Mouse (Mus musculus) heart, embryonic 15.5 days (tissue): ENCODE data around the gene B2m. TPM values are rescaled to one million over a fixed set of nuclear protein-coding genes. Genes with fewer than 3 reads are reported as not detected.
"Not testable (repeated sequence)": the region's sequence is repeated elsewhere in the genome, so short reads cannot be mapped to it uniquely, and the experiment has no call there.

Experiments used
- ATAC-seq: fragments of 200-750 bp; cut with Nextera tagmentation; replicated peaks from 2 replicates; pipeline ENCODE4 v1.8.0; 2017; ENCODE audit warnings: low read depth, moderate TSS enrichment; ENCODE audit not compliant: insufficient number of reproducible peaks, insufficient read depth, low FRiP score
- H3K27ac ChIP-seq: fragments of 300-500 bp; sonication (generic); 2 replicates; pipeline ENCODE4 v1.5.1; 2015; ENCODE audit warnings: mild to moderate bottlenecking, inconsistent platforms
- H3K27me3 ChIP-seq: fragments of 300-500 bp; sonication (generic); 2 replicates; pipeline ENCODE4 v1.6.1; 2015; ENCODE audit warnings: inconsistent platforms
- H3K36me3 ChIP-seq: fragments of 300-500 bp; sonication (generic); 2 replicates; pipeline ENCODE4 v1.6.1; 2015; ENCODE audit warnings: mild to moderate bottlenecking, inconsistent platforms
- H3K4me1 ChIP-seq: fragments of 300-500 bp; sonication (generic); replicated peaks from 2 replicates; pipeline ENCODE4 v1.6.1; 2015; ENCODE audit warnings: inconsistent platforms
- H3K4me2 ChIP-seq: fragments of 300-500 bp; sonication (generic); 2 replicates; pipeline ENCODE4 v1.6.1; 2015; ENCODE audit warnings: inconsistent platforms, mild to moderate bottlenecking, moderate library complexity
- H3K4me3 ChIP-seq: fragments of 300-500 bp; sonication (generic); 2 replicates; pipeline ENCODE4 v1.5.1; 2015; ENCODE audit warnings: mild to moderate bottlenecking, inconsistent platforms
- H3K9ac ChIP-seq: fragments of 300-500 bp; sonication (generic); 2 replicates; pipeline ENCODE4 v1.6.1; 2015; ENCODE audit warnings: mild to moderate bottlenecking, inconsistent platforms
- H3K9me3 ChIP-seq: fragments of 300-500 bp; sonication (generic); replicated peaks from 2 replicates; pipeline ENCODE4 v1.6.1; 2016; ENCODE audit warnings: inconsistent platforms
- WGBS: fragments of 180-500 bp; shearing (Covaris S2); methylation state at CpG from one replicate; pipeline ENCODE4 v1.1.7; 2015; ENCODE audit warnings: mixed read lengths; 5-methylcytosine and 5-hydroxymethylcytosine counted together
- polyA plus RNA-seq: library from polyadenylated mRNA; unstranded; fragments of >200 nt; fragmentation: Nextera tagmentation; extraction: Ambion mirVana; gene quantifications from 2 replicates; pipeline ENCODE4 v1.2.1, GENCODE M21; 2015

B2m gene
- 260 and 322 TPM in 2 replicates for polyA plus RNA-seq

- ATAC-seq: peak; percentile 94
Measured at GRCm38 (mm10) chr2:122147508-122148241, at the start of gene B2m. Gene B2m, plus strand, starts transcription at chr2:122147686.

DNA sequence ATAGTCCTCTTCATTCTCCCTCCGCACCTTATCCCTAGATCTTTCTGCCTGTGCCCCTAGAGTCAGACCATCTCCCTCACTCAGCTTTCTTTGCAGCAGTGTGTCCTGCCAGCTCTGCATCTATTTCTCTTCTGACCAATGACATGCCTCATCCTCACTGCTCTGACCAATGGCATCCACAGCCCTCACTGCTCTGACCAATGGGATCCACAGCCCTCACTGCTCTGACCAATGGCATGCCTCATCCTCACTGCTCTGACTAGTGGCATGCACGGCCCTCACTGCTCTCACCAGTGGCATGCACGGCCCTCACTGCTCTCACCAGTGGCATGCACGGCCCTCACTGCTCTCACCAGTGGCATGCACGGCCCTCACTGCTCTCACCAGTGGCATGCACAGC lies 49.8 kb upstream of the B2m start:
- WGBS: 79% methylated on average over 5 of the region's 5 CpGs
- not testable (repeated sequence) for ATAC-seq, H3K4me1 ChIP-seq, H3K9ac ChIP-seq, H3K27me3 ChIP-seq, H3K9me3 ChIP-seq, H3K4me2 ChIP-seq, H3K4me3 ChIP-seq, H3K27ac ChIP-seq
- peaks cover 40% of the 10 kb centered on the region for H3K36me3 ChIP-seq

More at GRCm38 (mm10) chr2:122147508-122148241, at the start of gene B2m:
- WGBS: under 1% methylated on average over 40 of the region's 40 CpGs
- no peaks in the 10 kb centered on the region for H3K9me3 ChIP-seq
- H3K4me1 ChIP-seq: peaks cover 16% of the 10 kb centered on the region
- 0 out of 2 replicates have a peak, but pooled peaks cover 6% of the 10 kb centered on the region for H3K36me3 ChIP-seq
- peak within 1 kb of the TSS; percentile 77 for H3K4me2 ChIP-seq
- H3K27me3 ChIP-seq: no peaks in the 10 kb centered on the region
- peak within 1 kb of the TSS; percentile 83 for H3K9ac ChIP-seq
- peak within 1 kb of the TSS; percentile 84 for H3K27ac ChIP-seq
- peak within 1 kb of the TSS; percentile 82 for H3K4me3 ChIP-seq

DNA sequence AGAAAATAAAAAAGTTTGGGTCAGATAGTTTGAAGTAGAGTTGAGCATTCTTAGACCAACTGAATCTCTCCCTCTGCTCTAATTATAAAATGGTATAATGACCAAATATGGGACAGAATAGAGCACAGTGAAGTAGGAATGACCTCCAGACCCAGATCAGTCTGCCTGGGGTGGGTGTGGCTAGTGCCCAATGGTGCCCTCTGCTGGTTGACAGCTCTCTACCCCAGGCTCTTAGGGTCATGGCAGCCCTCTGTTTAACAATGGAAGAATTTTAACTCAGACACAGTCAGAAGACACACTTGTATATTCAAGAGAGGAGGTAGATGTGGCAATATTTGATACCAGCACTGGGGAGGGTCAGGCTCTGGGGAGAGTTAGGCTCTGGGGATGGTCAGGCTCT lies 45.4 kb upstream of the B2m start:
- no peaks in the 10 kb centered on the region for H3K4me1 ChIP-seq
- H3K4me2 ChIP-seq: no peak overlapping the region
- H3K9ac ChIP-seq: no peak overlapping the region
- no peaks in the 10 kb centered on the region for H3K27me3 ChIP-seq
- no peak for ATAC-seq
- no peaks in the 10 kb centered on the region for H3K9me3 ChIP-seq
- peaks cover 25% of the 10 kb centered on the region for H3K36me3 ChIP-seq
- H3K4me3 ChIP-seq: no peak overlapping the region
- H3K27ac ChIP-seq: no peak overlapping the region

GRCm38 (mm10) chr2:122108101-122108500 lies 39.4 kb upstream of the B2m start:
- no peak overlapping the region for H3K4me2 ChIP-seq
- H3K27me3 ChIP-seq: no peaks in the 10 kb centered on the region
- H3K9me3 ChIP-seq: no peaks in the 10 kb centered on the region
- H3K4me3 ChIP-seq: no peak overlapping the region
- ATAC-seq: no peak
- H3K4me1 ChIP-seq: no peaks in the 10 kb centered on the region
- peaks cover 34% of the 10 kb centered on the region for H3K36me3 ChIP-seq
- H3K9ac ChIP-seq: no peak overlapping the region
- H3K27ac ChIP-seq: no peak overlapping the region
- WGBS: 81% methylated on average over 14 of the region's 14 CpGs

GRCm38 (mm10) chr2:122109714-122110113 lies 37.8 kb upstream of the B2m start:
- Histone ChIP-seq H3K4me1 (no peaks in the 10 kb centered on the region), H3K27me3 (no peaks in the 10 kb centered on the region), H3K4me2 (no peak overlapping the region), H3K27ac (peak overlapping the region; percentile 22; the same call in 1 of the 2 replicates), H3K36me3 (peaks cover 40% of the 10 kb centered on the region), H3K9ac (no peak overlapping the region), H3K9me3 (no peaks in the 10 kb centered on the region), H3K4me3 (no peak overlapping the region)
- WGBS: 58% methylated on average over 4 of the region's 4 CpGs
- no peak for ATAC-seq

DNA sequence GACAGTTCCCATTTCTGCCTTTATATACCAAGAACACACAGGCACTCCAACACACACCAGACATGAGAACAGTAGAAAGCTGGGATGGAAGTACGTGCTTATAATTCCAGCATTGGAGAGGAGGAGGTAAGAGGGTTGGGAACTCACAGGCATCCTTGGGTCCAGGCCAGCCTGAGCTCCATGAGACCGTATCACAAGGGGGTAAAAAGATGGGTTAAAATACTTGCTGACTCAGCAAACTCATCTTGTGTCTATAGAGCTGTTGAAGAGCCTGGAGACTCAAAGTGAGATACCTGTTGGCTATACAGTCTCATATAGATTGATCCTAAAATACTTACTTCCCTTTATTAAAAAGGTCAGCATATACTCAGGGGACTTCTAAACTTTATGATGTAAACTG lies 30.6 kb upstream of the B2m start:
- no peaks in the 10 kb centered on the region for H3K27me3 ChIP-seq
- peaks cover 13% of the 10 kb centered on the region for H3K4me1 ChIP-seq
- H3K27ac ChIP-seq: no peak overlapping the region
- no peak overlapping the region for H3K9ac ChIP-seq
- peaks cover 17% of the 10 kb centered on the region for H3K36me3 ChIP-seq
- peak overlapping the region; percentile 71; the same call in 1 of the 2 replicates for H3K4me2 ChIP-seq
- no peak for ATAC-seq
- WGBS: 76% methylated on average over 2 of the region's 2 CpGs
- H3K9me3 ChIP-seq: no peaks in the 10 kb centered on the region
- H3K4me3 ChIP-seq: no peak overlapping the region

DNA sequence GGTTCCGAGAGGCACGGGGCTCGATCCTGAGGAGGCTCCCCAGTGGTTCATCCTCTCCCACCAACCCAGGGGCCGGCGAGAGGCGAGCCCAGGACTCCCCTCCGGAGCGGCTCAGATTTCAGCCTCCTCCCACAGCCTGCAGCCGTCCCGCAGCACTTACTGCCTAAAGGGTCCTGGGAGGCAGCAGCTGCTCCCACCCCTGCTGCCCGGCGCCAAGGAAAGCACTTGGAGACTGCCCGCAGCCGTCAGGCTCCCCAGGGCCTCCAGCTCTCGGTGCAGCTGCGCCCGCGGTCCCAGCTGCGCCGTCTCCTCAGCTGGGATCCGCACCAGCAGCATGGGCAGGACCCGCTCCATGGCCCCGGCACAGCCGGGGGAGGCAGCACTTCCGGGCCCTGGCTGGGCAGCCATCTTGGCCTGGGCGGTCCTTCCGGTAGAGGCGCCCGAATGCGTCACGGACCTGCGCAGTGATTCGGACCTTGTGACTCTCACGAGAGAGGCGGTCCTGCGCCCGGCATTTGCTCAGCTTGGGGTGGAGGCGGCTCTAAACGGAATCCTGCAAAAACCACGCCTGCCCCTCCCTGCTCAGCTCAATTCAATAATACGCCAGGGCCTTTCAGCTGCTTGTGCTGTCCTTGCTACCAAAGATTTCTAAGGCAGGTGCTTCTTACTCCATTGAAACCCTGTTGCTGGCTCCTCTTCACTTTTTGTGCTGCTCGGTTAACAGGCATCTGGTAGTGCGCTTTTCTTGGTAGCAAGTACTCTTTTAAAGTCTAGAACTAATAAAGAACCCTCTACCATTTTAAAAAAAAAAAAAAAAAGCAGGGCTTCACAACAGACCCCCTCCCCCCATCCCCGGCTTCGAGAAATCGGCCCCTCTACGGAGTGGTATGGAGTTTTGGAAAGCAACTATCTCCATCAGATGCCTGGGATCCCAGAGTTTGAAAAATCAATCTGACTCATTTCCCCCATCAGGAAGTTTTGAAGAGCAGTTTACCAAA lies 29.2 kb upstream of the B2m start, which contains the start of gene Spg11:
Spg11 (minus strand) TSS at position 426 of the 998 bp plus-strand sequence.
- Histone ChIP-seq H3K27ac (peak within 1 kb of the TSS; percentile 99), H3K4me3 (peak within 1 kb of the TSS; percentile 99), H3K36me3 (peaks cover 13% of the 10 kb centered on the region), H3K9me3 (no peaks in the 10 kb centered on the region), H3K4me2 (peak within 1 kb of the TSS; percentile 71), H3K4me1 (peaks cover 13% of the 10 kb centered on the region), H3K27me3 (no peaks in the 10 kb centered on the region), H3K9ac (peak within 1 kb of the TSS; percentile 99)
- WGBS: under 1% methylated on average over 47 of the region's 47 CpGs
- peak; percentile 99 for ATAC-seq

DNA sequence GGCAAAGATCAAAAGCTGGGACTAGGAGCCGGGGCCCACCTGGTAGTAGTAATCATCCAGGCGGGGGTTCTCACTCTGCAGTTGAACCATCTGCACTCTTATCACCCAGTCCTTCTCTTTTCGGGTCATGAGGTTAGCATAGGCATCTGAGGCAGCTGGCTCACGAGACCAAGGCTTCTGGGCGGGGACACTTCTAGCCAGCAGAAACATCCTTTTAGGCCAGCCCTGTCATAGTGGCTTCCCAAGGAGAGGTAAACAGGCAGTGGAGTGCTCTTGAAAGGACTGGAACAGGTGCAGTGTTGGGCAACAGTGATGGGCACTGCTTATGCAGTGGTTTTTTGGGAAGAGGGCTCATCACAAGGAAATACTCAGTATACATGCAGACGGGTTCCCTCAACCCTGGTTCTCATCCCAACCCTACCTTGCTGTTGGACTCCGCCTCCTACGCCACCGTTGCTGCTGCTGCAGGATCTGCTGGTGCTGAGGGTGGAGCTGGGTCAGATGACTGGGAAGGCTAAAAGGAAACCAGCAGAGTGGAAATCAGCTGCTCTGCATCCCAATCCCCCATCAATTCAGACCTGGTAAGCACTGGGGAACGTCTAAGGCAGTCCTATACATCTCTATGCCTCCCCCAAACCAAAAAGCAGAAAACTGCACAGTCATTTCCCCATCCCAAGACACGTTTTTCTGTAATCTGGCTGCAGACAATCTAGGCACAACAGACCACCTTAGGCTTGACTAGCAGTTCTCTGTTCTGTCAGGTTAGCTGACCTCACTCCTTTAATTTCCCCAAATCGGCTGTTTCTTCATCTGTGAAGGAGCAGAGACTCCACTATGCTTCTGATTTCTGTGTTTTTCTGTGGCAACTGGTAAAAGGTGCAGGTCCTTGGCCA lies 21.6 kb upstream of the B2m start:
- H3K4me2 ChIP-seq: no peak overlapping the region
- H3K36me3 ChIP-seq: no peaks in the 10 kb centered on the region
- H3K27ac ChIP-seq: no peak overlapping the region
- no peaks in the 10 kb centered on the region for H3K27me3 ChIP-seq
- no peak overlapping the region for H3K4me3 ChIP-seq
- ATAC-seq: no peak
- H3K4me1 ChIP-seq: peaks cover 10% of the 10 kb centered on the region; the same call in 1 of the 2 replicates
- no peaks in the 10 kb centered on the region for H3K9me3 ChIP-seq
- 46% methylated on average over 12 of the region's 12 CpGs for WGBS
- H3K9ac ChIP-seq: no peak overlapping the region

- no peak overlapping the region for H3K4me2 ChIP-seq
- no peak overlapping the region for H3K27ac ChIP-seq
- no peak overlapping the region for H3K9ac ChIP-seq
- peaks cover 10% of the 10 kb centered on the region; the same call in 1 of the 2 replicates for H3K4me1 ChIP-seq
- no peaks in the 10 kb centered on the region for H3K36me3 ChIP-seq
- no peak for ATAC-seq
- no peaks in the 10 kb centered on the region for H3K9me3 ChIP-seq
- 45% methylated on average over 5 of the region's 5 CpGs for WGBS
- H3K4me3 ChIP-seq: no peak overlapping the region
- no peaks in the 10 kb centered on the region for H3K27me3 ChIP-seq
Measured at GRCm38 (mm10) chr2:122126765-122127347, 20.6 kb upstream of the B2m start.

- H3K9ac ChIP-seq: no peak overlapping the region
- H3K4me3 ChIP-seq: no peak overlapping the region
- no peaks in the 10 kb centered on the region for H3K9me3 ChIP-seq
- H3K27me3 ChIP-seq: no peaks in the 10 kb centered on the region
- no peak overlapping the region for H3K4me2 ChIP-seq
- peaks cover 10% of the 10 kb centered on the region; the same call in 1 of the 2 replicates for H3K4me1 ChIP-seq
- ATAC-seq: no peak
- WGBS: 95% methylated on average over 4 of the region's 4 CpGs
- no peak overlapping the region for H3K27ac ChIP-seq
- H3K36me3 ChIP-seq: no peaks in the 10 kb centered on the region
Measured at GRCm38 (mm10) chr2:122127635-122128034, 19.9 kb upstream of the B2m start.
